8 mouse cellular contexts compared by ENCODE assay signal in genomic region chr19:36207735-36208288, GRCm38 (mm10).
DNase-seq lines count a peak whose midpoint lies in the region; ATAC-seq lines count a peak whose summit lies in the region.

No protein-coding gene starts in this region.

- no peaks in the 10 kb centered on the region for H3K36me3 ChIP-seq in heart, embryonic 13.5 days

- DNase-seq in layer of hippocampus, adult 9-11 months: peak; percentile 9
- no peak for DNase-seq in layer of hippocampus, postnatal 36 days
- DNase-seq in embryo, embryonic 10 days (ENCODE audit: low spot score): peak; percentile 29
- DNase-seq in lung, postnatal 4 days: peak; percentile 10 to 33
- no peak for DNase-seq in cerebellum, adult 11 months
- no peak for DNase-seq in layer of hippocampus, adult 18-20 months (ENCODE audit: low spot score in 2 of 2)

- peak overlapping the region; percentile 51 for H3K4me2 ChIP-seq in heart, embryonic 13.5 days

- H3K4me3 ChIP-seq in heart, embryonic 13.5 days: peak overlapping the region; percentile 6; the same call in 1 of the 2 replicates

- H3K9ac ChIP-seq in heart, embryonic 13.5 days: peak overlapping the region; percentile 26; the same call in 1 of the 2 replicates

- H3K4me1 ChIP-seq in heart, embryonic 13.5 days: peaks cover 31% of the 10 kb centered on the region

- ATAC-seq in heart, embryonic 13.5 days (ENCODE audit: extremely low read depth, insufficient number of reproducible peaks, low FRiP score, low TSS enrichment): no peak
- ATAC-seq in activated CD4-positive, CD25-positive, alpha-beta regulatory T cell, adult 4 months: no peak

- H3K27ac ChIP-seq in heart, embryonic 13.5 days (replicated peaks): peak overlapping the region; percentile 84

- 6% methylated on average over 7 of the region's 7 CpGs for WGBS in heart, embryonic 13.5 days

- H3K27me3 ChIP-seq in heart, embryonic 13.5 days (replicated peaks): no peaks in the 10 kb centered on the region

- H3K9me3 ChIP-seq in heart, embryonic 13.5 days: no peaks in the 10 kb centered on the region

Comparison
In these comparisons a context has a peak if more than half of its experiments do, and no peak if none do; other contexts are left out.
1. DNase-seq: peak in layer of hippocampus, adult 9-11 months (single experiment), embryo, embryonic 10 days (single experiment) and lung, postnatal 4 days (2 of 2); none in layer of hippocampus, postnatal 36 days (0 of 2), cerebellum, adult 11 months (single experiment) and layer of hippocampus, adult 18-20 months (0 of 2).